Mouse (Mus musculus): Measurements from ENCODE around the gene Ncaph. TPM values are rescaled to one million over a fixed set of nuclear protein-coding genes. Genes with fewer than 3 reads are reported as not detected.

Ncaph gene
- 3.4 TPM for polyA plus RNA-seq (2017; shearing (Covaris generic))

DNA sequence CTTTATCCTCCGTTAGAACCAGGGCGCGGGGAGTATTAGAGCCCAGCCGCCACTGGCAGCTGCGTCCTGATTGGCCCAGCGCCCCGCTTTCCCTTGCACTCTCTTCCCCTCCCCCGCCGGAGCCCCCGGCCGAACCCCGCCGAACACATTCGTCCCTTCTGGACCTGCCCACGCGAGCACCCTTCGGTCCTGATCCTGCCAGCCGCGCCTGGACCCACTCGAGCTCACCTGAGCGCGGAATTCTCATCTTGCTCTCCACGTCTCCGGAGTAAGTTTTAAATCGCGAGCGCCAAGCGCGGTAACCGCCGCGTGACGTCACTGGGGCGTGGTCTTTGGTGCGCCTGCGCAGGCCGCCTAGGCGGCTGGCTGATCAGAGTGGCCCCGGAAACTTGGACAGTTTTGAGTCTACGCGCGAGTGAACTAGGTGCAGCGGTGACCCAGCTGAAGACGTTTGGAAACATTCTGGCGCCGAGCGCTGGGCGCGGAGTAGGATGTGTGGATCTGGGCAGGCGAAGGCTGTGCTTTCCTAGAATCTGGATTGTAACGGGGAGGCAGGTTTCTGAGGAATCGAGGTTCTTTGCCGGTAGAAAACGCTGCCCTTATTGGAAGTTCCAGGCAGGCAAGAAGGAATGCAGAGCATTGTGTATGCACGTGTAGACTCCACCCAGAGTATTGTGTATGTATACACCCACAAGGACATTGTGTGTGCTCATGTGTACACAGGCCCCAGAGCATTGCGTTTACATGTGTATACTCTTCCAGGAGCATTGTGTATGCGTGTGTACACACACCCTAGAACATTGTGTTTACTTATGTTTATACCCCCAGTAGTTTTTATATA lies at the start of gene Ncaph:
Ncaph (minus strand) TSS at position 334 of the 841 bp plus-strand sequence.

DNA sequence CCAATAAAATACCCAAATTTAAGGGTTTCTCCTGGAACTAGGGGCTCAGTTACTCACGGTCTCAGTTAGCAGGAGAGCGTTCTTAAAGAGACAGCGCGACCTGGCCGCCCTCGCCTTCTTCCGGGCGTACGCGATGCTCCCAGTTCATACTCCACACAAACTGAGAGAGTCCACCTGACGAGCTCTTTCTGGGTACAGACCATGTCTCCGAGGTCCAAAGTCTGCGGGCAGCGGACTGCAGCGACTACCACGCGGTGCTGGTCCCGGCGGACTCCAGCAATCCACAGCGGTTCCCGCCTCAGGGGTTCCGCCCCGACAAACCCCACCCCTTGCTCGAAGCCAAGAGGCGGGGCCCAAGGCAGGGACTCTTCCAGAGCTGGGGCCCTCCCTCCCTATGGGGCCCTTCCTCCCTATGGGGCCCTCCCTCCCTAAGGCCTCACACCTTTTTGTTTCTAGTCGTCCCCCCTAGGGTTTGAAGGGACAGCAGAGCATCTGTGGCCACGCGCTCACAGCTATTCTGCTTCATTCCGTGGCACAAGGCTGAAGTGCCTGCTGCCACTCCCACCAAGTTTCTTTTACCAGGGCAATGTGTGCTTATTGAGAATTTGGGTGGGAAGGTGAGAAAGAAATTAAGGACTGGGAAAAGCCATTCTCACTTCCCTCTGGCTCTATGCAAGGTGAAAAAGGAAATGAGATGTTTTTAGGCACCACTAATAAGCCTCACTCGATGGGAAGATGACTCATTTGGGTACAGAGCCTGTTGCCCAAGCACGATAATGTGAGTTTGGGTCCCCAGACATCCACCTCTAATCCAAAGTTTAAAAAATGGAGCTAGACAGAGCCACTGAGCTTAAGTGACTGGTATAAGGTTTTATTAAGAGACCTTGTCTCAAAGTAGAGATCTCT lies 9.7 kb upstream of the Ncaph start, which contains the start of gene Itpripl1:
Itpripl1 (minus strand) TSS at position 285 of the 906 bp plus-strand sequence.

DNA sequence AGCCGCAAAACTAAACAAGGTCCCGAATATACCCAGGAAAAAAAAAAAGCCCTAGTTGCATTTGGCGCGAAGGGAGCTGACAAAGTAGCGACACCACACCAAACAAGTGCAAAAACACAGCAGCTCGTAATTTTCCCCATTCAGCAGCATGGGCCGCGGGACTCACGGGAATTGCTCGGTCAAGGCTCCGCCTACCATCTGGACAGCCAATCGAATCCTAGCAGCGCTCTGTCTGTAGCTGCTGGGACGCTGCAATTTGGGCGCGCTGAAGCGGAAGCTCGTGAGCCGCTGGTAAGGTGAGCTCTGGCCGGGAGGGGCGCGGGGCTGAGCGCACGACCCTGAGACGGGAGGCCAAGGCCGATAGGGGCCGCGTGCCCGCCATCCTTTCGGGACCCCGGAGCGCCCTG lies 63.3 kb downstream of the Ncaph start, which contains the start of gene Blvra:
Blvra (plus strand) TSS at position 231 of the 407 bp plus-strand sequence.

Other genes with a start within 250 kb of the Ncaph start
- 59.7 TPM for gene Sppl2a, start 200.7 kb downstream of the Ncaph start, polyA plus RNA-seq (2017; shearing (Covaris generic))
- 13.7 TPM for gene Ap4e1, start 125.2 kb downstream of the Ncaph start, polyA plus RNA-seq (2017; shearing (Covaris generic))
- 36.1 TPM for gene Blvra, start 63.3 kb downstream of the Ncaph start, polyA plus RNA-seq (2017; shearing (Covaris generic))
- 2.1 TPM for gene Itpripl1, start 9.5 kb upstream of the Ncaph start, polyA plus RNA-seq (2017; shearing (Covaris generic))
- 0.57 TPM for gene 1810024B03Rik, start 74.3 kb upstream of the Ncaph start, polyA plus RNA-seq (2017; shearing (Covaris generic))
- 88.5 TPM for gene Snrnp200, start 74.4 kb upstream of the Ncaph start, polyA plus RNA-seq (2017; shearing (Covaris generic))
- gene Ciao1, start 113.9 kb upstream of the Ncaph start, polyA plus RNA-seq (2017; shearing (Covaris generic)) = 69.0 TPM
- 35.9 TPM for gene Tmem127, start 114.0 kb upstream of the Ncaph start, polyA plus RNA-seq (2017; shearing (Covaris generic))
- 51.3 TPM for gene Stard7, start 136.3 kb upstream of the Ncaph start, polyA plus RNA-seq (2017; shearing (Covaris generic))
- gene Dusp2, start 202.2 kb upstream of the Ncaph start, polyA plus RNA-seq (2017; shearing (Covaris generic)) = 749 TPM
- gene Astl, start 204.7 kb upstream of the Ncaph start, polyA plus RNA-seq (2017; shearing (Covaris generic)) = not detected
- not detected for gene Adra2b, start 229.3 kb upstream of the Ncaph start, polyA plus RNA-seq (2017; shearing (Covaris generic))

Data from effector memory CD4-positive, alpha-beta T cell, adult 5 months (primary cell).